Mouse (Mus musculus) megakaryocyte progenitor cell, adult 5-6 weeks (primary cell): ENCODE measurements at regions not wholly inside any gene's neighbourhood (a gene's known extent, or its start where the extent isn't known, plus 50 kb on each side); places are given as distances from the start of the nearest gene placed in this dataset.

Experiments used
- ATAC-seq: replicated peaks from 2 replicates; pipeline ENCODE4 v1.8.0; 2016; ENCODE audit warnings: mild to moderate bottlenecking, moderate TSS enrichment, inconsistent platforms; ENCODE audit not compliant: poor library complexity

DNA sequence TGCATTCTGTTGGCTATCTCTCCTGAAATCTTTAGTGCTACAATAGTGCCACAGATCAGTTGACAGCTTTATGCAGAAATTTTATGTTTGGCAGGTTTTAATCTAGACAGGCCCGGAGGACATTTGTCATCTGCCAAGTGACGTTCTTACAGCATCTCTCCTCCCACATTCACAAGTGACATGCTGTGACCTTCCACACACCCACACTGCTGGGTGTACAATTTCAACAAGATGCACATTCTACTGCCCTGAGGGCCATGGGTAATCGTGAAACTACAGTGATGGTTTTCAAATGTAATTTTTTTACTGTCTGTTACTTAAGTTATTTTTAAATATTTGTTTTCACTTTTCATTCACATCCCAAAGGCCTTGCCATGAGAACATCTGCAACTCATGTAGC is 639.2 kb upstream of the Gm11114 start:
- no peak for ATAC-seq

DNA sequence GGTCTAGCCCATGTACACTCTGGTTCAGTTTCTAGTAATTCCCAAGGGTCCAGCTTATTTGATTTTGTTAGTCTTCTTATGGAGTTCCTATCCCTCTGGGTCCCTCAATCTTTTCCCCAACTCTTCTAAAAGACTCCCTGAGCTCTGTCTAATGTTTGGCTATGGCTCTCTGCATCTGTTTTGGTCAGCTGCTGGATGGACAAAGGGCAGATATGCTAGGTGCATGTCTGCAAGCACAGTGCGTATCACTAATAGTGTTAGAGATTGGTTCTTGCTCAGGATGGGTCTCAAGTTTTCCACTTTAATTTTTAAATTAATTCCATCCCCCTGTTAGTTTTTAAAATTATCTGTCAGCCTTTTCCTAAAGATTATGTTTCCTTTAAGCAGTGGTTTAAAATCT is 634.2 kb upstream of the Gm11114 start:
- no peak for ATAC-seq

DNA sequence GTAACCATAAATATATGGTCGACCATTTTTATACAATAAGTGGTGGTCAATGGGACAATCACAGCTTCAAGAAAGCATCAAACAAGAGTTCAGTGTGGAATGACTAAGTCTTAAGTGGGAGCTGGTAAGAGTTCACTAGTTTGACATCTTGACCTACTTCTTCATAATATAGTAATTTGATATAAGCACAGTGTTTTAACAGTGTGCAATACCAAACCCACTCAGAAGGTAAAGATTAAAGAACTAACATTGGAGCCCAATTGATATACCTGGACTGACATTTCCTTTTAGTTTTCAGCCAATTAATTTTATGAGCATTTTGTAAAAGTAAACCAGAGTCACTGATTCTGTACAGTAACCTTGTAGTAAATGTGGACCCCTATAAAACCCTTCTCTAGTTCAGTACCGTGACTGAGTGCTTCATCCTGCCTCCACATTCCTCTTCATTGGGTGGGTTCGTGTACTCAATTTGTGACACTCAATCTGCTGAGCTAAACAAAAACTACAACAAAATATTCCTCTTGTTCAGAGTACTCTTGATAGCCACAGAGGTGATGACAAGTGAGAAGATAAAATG is 593.9 kb upstream of the Gm11114 start:
- ATAC-seq, result no peak

DNA sequence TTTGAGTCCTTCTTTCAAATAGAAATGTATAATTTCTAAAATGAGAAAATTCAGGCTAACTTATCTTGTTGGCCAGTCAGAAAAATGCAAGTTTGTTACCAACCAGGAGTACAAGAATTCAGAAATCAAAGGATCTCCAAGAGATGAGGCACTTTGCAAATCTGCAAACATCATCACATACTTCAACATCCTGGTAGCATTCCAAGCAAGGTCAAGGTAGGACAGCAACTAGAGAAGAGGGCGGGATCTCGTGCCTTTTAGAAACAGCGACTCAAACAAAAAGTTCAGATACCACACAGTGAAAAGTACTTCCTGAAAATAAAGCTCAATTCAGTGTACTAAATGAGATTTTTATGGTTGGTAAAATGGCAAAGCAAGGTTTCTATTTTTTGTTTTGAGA is 593.2 kb upstream of the Gm11114 start:
- ATAC-seq, result no peak

DNA sequence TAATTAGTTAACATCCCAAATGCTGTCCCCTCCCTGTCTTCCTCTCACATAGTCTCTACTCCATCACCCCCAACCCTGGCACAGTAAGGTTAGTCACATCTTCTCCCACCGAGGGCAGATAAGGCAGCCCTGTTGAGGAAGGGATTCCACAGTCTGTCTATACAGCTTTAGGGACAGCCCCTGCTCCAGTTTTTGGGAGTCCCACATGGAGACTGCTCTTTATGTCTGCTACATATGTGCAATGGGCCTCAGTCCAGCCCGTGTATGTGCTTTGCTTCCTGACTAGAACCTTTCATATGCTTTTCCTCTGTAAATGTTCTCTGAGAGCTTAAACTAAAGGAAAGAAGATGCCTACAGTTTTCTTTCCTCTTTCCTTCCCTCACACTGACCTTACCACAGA is 592.1 kb upstream of the Gm11114 start:
- ATAC-seq, result no peak

DNA sequence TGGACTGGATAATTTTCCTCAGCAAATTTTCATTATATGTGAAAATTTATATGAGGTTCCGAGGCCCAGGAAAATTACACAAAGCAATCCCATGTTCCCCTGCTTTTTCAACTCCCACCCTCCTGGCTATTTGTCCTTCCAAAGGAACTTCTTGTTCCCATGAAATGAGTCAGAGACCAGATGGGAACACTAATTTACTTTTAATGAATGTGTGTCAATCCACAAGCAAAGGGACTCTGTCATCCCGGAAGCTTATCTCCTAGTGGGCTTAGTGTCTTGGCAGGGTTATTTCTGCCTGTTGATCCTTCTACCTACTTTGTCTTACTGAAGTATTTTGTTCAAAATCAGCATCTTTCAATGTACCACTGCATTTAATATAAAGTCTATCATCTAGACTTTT is 573.3 kb upstream of the Gm11114 start:
- no peak for ATAC-seq

DNA sequence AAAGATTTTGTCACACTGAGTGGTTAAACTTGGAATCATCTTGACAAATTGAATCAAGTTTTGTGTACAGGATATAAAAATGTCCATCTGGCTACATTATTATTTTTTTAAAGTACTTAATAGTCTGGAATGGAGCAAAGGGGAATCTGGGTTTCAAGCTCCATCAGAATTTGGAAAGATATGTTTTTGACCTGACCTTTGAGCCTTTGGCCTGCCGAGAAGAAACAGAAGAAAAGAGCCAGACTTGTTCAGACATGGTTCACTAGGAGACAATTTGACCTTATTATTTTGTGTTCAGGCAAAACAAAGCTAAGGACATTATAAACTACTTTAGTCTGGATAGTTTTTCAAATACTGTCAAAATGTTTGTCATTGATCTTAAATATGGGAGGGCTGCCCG is 572.2 kb upstream of the Gm11114 start:
- ATAC-seq, result no peak

DNA sequence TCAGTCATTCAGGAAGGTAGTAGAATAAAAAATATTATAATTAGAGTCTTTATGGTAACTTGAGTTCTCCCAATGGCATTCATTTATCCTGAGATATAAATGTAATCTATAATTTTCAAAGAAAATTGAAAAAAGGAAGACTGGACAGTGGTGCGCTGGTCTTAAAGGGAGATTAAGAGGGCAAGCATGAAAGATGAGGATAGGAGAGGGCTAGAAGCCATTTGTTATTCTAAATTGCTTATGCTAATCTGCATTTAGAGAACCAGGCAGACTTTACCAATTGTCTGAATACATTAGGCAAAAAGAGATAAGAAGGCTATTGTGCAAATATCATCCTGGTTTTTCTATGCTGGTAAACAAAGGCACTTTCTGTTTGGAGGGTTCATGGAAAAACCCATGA is 558.2 kb upstream of the Gm11114 start:
- no peak for ATAC-seq

DNA sequence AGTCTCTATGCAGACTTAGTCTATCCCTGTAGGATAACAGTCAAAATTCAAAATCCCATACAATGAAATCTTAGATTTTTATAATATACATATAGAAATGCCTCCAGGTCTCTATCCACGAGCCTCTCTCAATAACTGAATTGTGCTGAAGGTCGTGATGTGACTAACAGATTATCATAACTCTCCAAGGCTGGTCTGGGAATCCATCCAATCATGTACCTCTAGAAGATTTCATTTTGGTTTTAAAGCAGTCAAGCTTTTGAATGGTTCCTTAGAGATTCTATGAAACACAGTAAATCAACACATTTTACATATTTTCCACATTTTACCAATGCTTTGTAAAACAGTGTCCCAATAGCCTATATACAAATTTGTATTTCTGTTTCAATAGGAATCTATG is 557.7 kb upstream of the Gm11114 start:
- ATAC-seq, result no peak

DNA sequence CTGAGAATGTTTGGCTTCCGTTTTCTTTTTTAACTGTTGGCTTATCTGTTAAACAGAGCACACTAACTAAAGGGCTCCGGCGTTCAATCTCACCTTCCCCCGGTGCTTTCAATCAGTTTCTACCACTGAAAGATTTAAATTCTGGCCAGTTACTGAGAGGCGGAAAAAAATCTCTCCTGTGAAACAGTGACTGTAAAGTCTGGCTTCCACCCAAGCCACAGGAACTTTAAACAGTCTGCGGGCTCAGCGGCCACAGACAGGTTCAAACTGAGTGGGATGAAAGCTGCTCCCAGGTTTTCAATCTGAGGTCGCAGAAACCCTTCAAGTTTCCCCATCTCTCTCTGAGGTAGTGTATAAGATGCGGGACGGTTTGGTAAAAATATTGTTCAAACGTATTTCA is 538.2 kb upstream of the Gm11114 start:
- ATAC-seq, result peak; percentile 39; the same call in 1 of the 2 replicates

DNA sequence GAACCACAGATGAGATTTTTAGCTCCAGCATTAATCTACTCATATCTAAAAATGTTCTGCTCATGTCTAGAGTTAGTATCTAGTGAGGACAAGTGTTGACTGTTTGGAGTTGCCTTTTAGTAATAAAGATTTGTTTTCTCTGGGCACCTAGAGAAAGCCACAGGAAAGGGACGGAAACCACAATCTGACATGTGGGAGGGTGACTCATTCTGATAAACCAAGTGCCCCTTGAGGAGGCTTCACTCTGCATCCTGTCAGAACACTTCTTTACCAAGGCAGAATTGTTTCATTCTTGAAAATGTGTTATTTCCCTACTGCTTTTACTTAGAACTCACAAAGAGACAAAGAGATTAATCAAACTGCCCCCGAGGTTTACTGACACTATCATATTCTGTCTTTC is 537.4 kb upstream of the Gm11114 start:
- ATAC-seq, result peak; percentile 90

DNA sequence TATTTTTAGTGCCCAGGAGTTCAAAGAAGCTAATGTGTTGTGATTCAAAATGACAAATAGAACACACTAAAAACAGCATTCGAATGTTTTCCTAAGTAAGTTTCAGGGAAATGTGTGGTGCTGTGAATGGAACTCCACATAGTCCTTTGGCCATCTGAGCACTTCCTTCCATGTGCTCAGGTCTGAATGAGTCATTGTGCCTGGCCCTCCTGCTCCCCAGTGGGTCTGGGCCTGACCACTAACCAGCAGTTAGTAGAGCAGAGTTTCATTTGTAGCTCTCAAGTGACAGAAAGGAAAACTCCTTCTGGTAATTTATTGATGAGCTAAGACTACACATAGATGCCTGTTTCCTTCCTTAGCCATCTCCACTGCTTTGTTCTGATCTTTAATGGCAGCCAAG is 533.4 kb upstream of the Gm11114 start:
- no peak for ATAC-seq

DNA sequence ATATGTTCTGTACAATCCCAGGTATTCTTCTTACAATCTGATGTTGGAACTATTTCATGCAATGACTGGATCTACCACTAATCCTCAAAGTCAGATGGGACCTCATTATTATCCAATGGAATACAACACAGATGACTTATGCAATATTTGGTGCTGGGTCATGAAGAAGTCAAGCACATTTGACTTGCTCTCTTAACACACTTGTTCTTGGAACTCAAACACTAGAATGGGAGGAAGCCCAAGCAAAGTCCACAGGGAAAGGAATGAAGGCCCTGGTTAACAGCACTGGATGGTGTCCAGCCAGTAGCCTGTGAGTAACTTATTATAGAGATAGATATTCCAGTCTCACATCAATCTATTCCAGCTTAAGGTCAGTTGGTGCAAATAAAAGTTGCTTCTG is 486.8 kb upstream of the Gm11114 start:
- ATAC-seq, result no peak

DNA sequence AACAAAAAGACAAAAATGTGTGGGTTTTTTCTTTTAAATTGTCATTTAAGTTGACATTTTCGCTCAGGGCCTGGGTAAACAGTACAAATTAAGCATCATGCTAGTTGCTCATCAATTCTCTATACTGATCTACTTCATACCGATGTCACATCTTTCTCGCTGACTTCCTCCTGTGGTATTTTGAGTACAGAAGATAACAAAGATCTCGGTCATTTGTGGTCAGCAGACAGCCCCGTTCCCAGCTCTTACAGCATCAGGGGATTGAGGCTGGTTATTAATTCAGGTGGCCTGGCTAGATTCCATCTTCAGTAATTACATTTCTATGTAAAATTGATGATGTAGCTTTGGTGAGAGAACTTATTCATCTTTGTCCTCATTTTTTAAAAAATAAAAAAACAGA is 483.6 kb upstream of the Gm11114 start:
- 0 out of 2 replicates have a peak, but pooled peaks have one; percentile 23 for ATAC-seq

DNA sequence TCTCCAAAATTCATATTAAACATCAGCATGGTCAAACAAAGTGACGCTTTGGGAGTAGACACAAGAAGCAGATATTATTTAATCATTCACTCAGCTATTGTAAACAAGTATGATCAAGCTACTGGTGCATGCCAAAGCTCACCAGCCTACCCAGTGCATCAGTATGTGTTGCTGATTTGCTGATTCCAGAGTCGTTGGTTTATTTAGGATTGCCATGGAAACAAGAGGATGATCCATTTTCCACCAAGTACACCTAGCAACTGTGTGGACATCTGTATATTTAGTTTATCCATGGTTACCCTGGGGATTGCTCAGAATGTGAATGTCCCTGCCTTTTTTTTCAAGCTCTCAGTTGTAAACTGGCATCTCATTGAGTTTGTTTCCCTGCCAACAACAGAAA is 481.9 kb upstream of the Gm11114 start:
- no peak for ATAC-seq

DNA sequence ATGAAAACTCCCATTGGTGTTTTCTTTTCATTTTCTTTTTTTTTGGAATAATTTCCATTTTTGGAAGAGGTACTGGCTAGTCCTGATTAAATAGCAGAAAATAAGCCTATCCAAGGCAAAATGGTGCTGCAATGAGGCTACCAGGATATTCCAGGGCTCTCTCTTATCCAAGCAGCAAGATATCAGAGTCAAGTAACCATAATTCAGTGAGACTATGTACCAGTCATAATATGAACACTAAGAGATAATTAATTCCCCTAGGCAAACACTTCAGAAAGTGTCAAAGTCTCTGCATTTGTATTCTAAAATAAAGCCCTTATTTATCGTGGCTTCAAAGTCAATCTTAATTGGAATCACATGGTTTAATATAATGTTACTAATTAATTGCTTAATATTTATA is 475.1 kb upstream of the Gm11114 start:
- no peak for ATAC-seq

DNA sequence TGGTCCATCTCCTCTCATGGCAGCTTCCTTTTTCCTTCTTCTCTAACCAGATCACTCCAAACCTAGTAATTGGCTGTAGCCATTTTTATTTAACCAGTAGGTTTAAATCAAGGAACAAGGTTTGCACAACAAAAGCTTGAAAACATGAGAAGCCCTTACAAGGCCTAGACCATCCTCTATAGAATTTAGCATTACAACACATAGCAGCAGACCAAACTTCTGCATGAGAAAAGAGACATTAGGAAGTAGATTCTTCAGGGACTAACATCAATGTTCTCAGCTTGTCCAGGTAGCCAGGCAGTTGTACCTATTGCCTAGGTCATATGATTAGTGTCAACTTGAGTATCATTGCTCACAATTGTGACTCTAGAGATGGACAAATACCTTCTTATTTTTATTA is 468.6 kb upstream of the Gm11114 start:
- no peak for ATAC-seq

DNA sequence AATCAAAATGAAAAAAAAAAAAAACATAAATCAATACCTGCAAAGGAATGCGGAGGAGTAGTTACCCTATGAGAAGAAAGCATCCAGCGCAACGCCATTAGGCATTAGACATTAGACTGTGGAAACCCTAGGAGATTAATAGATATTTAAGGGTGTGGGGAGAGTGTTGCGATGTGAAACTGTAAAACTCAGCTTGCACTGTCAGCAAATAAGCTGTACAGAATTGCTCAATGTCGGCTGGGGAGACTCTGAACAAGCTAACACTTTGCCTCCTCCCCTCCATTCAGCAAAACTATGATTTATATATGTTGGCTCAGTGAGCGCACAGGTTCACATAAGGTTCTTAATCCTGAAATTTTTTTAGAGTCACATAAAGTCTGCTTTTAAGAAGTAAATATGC is 451.0 kb upstream of the Gm11114 start:
- no peak for ATAC-seq

DNA sequence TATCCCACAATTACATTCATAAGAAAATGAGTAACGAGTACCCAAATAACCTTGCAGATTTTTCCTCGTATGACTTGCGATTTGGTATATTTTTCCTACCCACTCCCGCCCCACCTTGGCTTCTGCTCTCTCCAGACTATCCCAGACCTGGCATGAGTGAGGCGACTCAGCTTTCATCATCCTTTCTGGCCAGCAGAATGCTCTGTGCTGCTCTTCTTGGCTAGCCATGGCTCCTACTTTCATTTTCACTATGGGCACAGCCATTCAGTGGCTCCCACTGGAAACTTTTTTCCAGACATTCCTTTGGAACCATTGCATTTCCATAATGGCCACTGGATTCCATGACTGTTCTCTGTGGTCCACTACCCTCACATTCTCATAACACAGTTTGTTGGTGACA is 449.1 kb upstream of the Gm11114 start:
- no peak for ATAC-seq

DNA sequence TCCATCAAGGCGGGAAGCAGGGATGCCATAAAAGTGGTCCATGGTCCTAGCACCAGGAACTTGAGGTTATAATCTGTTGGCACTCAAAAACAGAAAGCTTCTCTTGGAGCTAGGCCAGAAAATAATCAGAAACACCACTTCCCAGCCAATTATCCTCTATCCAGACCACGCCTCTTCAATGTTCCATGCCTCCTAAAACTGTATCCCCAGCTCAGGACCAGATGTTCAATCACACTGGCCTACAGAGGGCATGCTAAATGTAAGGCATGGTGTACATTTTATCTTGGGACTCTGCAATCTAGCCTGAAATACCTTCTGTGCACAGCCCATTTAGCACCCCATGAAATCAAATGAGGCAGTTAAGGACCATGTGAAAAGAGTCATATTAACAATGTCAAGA is 418.4 kb upstream of the Gm11114 start:
- ATAC-seq, result no peak

DNA sequence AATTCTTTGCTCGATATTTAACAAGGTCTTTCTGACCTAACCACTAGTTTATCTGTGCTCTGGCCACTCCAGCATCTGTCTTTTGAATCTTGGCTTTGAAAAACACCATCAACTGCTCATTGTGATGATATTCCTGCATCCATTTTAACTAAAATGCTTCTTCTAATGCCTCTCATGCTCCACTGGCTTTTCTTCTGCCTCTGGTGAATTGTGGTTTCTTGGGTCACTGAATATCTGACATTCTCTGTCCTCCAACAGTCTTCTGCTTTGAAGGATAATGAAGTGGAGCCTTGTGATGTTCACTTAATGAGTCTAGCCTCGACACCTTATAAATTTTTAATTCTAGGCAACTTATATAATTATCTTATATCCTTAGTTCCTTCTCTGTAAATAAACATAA is 416.5 kb upstream of the Gm11114 start:
- no peak for ATAC-seq

DNA sequence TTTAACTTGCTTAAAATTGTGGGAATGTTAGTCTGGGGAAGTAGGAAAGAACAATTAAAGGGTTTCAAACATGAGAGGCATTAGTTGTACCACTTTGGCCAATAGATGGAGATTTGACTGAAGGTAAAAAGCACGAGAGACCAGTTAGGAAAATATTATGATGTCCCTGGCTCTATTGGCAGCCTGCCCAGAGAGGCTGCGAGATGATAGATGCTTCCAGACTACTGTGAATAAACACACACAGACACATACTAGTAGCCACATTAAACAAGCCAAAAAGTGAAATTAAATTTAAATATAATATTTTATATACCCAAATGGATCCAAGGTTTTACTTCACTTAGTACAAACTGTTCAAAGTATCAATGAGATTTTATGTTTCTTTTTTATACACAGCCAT is 411.9 kb upstream of the Gm11114 start:
- no peak for ATAC-seq

DNA sequence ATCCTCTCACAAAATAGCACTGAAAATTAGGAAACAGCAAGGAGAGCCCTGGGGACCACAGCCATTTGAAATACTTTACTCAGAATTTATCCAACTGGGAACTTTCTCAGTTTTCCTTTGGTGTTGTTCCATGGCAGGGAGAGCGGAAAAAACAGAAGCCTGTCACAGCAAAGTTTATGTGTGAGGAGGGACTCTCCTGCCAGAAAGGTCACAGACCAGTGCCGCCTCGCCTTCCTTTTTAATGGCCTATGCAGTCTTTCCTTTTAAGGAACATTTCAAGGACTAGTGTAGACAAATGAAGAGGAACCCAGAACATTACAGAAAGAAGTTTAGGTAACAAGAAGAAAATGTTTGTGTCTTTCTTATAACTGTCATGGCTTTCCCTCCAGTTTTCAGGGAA is 406.3 kb upstream of the Gm11114 start:
- ATAC-seq, result no peak

DNA sequence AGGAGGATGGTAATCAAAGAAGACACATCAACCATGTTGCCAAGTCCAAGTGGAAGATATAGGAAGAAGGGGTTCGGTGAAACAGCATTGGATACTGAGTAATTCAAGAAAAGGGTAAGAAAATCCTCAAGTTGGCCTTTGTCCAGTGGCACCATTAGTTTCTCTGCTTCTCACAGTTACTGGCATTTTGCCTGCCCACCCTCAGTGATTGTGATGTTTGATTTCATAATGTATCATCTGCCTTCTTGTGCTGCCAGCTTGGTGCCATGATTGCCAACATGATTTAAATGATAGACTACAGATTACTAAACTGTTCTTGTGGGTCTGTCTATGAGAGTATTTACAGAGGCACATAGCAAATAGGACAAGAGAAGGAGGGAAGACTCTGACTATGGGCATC is 399.3 kb upstream of the Gm11114 start:
- no peak for ATAC-seq
